Mouse (Mus musculus) ES-E14 (cell line): ENCODE measurements at regions not wholly inside any gene's neighbourhood (a gene's known extent, or its start where the extent isn't known, plus 50 kb on each side); places are given as distances from the start of the nearest gene placed in this dataset.

Experiments
- CHD2 ChIP-seq: IDR thresholded peaks from 2 replicates; pipeline ENCODE4 v1.6.1; 2014; ENCODE audit warnings: mild to moderate bottlenecking, low read depth, low read length, inconsistent platforms
- ZC3H11A ChIP-seq: IDR thresholded peaks from 2 replicates; pipeline ENCODE4 v1.6.1; 2012; ENCODE audit warnings: low read depth, mild to moderate bottlenecking, inconsistent platforms, low read length, borderline replicate concordance
- ZNF384 ChIP-seq: IDR thresholded peaks from 2 replicates; pipeline ENCODE4 v1.6.1; 2012; ENCODE audit warnings: low read depth, low read length, inconsistent platforms

DNA sequence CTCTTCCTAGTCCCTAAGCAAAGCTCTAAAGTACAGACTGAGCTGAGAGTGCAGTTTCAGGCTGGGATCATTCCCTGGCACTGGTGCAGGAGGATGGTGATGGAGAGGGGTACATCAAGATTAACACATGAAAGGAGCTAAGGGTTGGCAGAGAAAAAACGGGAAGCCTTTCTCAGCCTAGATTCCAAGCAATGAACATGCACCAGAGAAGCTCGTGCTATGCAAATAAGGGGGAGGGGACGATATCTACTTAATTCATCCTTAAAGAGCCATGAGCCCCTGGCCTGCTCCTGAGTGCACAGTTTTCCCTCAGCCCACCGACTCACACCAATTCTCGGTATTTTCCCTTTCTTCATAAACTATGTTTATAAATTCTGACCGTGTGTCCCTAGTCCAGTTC lies 70.5 kb upstream of the Cachd1 start:
- no peak for TF ChIP-seq ZNF384
- TF ChIP-seq CHD2, result no peak
- TF ChIP-seq ZC3H11A, result no peak
